Mouse (Mus musculus): ENCODE measurements around the gene Ccdc30.
A peak's percentile ranks its signal among the peaks of the same experiment; 100 is the strongest.

Ccdc30 gene

DNA sequence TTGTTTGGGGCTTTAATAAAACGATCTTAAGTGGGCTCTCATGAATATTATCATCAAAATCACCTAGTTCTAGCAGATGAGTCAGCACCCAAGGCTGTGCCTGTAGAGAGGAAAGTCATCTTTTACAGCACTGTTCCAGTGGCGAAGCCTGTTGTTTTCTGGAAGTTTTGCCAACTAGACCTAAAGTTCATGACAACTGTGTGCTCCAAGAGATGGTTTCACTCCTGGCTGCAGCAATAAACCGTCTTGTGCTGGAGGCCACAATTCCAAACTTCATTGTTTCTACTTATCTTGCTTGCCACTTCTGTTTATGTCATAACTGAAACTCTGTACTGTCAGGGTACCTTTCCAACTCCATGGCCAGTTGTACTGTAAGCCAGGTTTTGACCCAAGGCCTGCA is 1.9 kb upstream of the Ccdc30 start:
- DNase-seq (ENCODE audit: low spot score) = no peak

DNA sequence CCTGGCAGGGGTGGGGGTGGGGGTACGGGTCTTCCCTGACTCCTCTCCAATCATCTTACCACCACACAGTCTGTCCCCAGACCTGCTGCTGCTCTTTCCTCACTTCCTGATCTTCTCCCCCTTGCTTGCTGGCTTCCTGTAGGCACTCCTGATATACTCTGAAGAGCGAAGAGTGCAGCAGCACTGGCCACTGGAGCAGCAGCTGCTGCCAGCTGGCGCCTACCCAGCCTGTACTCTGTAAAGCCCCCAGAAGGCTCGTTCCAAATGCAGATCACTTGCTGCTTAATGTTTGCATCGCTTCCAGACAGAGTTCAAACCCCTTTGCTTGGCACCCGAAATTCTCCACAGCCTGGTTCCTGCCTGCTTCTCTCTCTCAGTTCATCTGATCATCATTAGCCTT is 2.5 kb downstream of the Ccdc30 start:
- no peak for DNase-seq (ENCODE audit: low spot score)

DNA sequence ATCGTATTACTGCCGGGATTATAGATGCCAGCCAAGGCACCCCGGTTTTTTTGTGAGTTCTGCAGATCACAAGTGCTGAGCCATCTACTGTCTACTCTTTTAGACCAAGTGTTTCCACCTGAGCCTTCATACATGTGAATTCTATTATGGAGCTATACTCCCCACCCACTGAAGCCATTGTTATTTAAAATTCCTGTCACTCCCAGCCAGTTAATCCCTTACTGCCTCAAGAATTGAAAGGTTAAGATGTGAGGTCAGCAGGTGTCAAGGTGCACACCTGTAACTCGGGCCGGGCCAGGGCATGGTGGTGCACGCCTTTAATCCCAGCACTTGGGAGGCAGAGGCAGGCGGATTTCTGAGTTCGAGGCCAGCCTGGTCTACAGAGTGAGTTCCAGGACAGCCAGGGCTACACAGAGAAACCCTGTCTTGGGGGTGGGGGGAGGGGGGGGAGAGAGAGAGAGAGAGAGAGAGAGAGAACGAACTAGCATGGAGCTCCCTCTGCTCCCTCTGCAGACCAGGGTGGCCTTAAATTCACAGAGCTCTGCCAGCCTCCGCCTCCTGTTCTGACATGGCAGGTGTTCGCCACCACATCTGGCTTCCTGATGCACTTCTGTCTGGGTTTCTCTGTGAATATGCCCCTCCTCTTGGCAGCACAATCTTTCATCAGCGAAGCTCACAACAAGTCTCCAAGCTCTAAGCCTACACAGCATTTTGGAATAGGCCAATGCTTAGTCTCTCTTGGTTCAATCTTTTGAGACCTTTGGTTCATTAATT is 3.3 kb downstream of the Ccdc30 start:
- DNase-seq (ENCODE audit: low spot score) = no peak

DNA sequence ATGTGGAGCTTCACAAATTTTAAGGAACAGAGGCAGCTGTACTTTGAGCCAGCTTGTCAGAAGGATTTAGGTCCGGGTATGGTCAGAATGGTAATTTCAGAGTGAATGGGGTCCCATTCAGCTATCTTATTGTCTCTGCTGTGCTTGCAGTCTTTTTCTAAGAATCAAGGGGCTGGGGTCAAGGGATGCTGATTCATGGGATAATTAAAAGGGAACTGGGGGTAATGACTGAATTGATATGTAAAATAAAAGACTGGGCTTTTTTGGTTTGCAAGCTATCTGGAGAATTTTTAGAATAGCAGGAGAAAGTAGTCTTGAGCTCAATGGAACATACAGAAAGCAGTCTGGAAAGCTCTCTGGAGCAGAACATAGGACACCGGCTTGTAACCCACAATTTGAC is 11.9 kb downstream of the Ccdc30 start:
- DNase-seq (ENCODE audit: low spot score) = no peak

DNA sequence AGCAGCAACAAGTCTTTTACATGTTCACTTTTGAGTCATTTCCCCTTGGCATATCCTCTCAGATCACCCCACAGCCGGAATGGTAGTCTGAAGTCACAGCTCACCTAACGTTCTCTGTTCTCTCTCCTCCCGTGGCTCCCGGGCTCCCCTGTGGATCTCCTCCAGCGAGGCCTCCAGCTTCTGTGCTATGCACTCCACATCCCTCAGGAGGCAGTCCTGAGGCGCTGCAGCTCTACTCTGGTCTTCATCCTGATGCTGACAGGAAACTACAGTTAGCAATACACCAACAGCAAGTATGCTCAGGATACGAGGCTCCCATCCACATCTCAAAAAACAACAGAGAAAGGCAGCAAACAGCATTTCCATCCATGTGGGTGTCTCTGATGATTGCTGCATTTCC is 14.4 kb downstream of the Ccdc30 start:
- no peak for DNase-seq (ENCODE audit: low spot score)

DNA sequence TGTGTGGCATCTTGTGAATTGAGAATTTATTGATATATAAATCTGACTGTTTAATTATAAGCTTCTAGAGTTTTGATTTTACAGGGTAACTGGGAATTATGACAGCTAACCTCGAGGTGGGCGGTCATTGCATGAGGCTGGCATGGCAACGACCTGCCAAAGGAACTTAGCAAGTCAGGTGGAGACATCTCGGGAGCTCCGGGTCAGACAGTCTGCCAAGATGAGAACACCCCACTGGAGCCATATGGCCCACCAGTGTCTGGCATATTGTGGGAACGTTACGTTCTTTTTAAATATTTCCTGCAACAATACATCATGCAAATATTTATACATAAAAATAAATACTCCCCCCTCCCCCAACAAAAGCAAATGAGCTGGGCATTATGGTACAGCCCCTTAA is 16.6 kb downstream of the Ccdc30 start:
- no peak for DNase-seq (ENCODE audit: low spot score)

DNA sequence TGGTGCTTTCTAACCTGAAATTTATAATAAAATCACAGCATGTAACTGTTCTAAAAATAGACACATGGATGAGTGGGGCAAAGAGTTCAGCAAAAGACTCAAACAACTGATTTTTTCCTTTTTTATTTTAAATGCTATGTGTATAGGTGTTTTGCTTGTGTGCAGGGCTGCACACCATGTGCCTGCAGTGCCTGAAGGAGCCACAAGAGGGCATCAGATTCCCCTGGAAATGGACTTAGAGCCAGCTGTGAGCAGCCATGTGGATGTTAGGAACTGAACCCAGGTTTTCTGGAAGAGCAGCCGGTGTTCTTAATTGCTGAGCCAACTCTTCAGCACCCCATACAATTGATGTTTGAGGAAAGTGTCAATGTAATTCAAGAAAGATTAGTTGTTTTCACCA is 25.0 kb downstream of the Ccdc30 start:
- no peak for DNase-seq (ENCODE audit: low spot score)

DNA sequence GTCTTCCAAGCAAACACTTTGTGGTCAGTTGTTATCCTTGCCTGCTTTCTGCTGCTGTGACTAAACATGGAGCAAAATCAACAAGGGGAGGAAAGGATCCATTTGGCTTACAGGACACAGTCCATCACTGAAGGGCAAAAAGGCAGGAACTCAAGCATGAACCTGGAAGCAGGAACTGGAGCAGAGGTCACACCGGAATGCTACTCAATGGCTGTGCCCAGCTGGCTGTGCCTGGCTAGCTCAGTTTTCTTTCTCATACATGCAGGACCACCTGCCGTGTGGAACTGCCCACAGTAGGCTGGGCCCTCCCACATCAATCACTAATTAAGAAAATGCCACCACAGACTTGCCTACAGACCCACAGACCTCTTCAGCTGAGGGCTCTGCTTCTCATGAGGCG is 26.1 kb downstream of the Ccdc30 start:
- DNase-seq (ENCODE audit: low spot score) = no peak

DNA sequence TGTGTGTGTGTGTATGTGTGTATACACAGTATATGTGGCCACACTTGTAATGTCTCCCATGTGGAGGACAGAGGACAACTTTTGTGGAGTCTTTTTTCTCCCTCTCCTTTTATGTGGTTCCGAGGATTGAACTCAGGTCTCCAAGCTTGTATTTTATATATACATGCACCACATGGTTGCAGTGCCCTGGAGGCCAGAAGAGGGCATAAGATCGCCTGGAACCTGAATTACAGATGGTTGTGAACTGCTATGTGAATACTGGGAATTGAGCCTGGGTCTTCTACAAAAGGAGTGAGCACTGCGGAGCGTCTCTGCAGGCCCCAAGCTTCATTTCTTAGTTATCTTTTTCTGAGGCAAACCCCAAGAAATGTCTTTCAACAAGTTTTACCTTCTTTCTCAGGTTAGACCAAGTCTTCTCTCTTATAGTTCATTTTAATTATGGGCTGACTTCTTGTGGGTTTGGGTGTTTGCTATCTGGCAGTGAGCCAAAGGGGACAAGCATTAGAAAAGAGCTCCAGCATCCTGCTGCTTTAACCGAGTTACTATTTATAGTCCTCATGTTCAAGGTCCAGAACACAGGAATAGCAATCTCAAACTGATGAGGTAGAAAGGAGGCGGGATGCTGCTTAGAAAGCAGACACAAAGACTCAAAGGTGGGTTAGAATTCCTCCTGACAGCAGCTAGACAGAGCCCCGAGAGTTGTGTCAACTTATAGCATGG is 33.7 kb downstream of the Ccdc30 start:
- no peak for DNase-seq (ENCODE audit: low spot score)

DNA sequence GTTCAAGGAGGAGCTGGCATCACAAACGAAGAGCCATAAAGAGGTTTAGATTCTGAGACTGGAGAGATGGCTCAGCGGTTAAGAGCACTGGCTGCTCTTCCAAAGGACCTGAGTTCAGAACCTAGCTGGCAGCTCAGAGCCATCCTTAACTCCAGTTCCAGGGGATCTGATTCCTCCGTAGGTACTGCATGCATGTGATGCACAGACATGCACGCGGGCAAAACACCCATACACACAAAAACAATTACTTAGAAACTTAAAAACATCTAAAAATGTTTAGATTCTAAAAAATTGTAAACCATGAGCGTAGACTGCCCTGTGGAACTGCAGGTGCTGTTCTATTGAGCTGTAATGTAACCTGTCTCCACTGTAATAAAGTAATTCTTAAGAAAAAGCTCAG is 45.9 kb downstream of the Ccdc30 start:
- DNase-seq (ENCODE audit: low spot score) = no peak

DNA sequence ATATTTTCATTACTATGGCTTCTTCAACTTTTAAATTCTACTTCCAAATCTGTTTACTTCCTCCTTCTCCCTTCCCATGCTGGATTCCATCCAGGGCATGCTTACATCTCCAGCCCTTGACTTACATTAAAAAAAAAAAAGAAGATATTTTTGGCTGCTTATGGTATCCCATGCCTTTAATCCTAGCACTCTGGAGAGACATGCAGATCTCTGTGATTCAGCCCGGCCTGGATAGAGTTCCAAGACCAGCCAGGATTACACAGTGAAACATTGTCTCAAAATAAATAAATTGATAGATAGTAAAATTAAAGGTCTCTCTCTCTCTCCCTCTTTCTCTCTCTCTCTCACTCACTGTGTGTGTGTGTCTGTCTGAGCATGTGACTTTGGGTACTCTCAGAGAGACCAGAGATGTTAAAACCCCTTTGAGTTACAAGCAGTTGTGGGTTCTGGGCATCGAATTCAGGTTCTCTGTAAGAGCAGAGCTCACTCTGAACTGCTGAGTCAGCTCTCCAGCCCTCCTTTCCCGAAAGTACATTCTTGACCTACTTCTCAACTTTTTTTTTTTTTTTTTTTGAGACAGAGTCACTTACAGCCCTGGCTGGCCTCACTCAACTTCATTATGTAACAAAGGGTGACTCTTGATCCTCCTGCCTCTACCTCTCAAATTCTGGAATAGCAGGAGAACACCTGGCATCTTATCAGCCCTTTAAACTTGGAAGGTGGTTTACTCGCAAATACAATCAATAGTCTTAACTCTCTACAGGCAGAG is 48.4 kb downstream of the Ccdc30 start:
- DNase-seq (ENCODE audit: low spot score) = no peak

DNA sequence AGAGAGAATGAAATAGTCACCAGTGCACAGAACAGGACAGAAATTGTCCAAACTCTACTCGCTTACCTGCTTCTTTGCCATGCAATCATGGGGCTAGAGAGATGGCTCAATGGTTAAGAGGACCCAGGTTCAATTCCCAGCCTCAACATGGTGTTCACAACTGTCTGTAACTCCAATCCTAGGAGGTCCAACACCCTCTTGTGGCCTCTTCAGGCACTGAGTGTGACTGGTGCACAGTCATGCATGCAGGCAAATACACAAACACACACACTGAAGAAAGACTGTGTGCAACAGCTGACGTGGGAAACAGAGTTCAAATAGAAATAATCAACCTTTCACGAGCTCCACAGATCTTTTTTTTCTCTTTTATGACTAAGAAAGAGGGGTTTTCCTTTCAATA is 53.1 kb downstream of the Ccdc30 start:
- no peak for DNase-seq (ENCODE audit: low spot score)

DNA sequence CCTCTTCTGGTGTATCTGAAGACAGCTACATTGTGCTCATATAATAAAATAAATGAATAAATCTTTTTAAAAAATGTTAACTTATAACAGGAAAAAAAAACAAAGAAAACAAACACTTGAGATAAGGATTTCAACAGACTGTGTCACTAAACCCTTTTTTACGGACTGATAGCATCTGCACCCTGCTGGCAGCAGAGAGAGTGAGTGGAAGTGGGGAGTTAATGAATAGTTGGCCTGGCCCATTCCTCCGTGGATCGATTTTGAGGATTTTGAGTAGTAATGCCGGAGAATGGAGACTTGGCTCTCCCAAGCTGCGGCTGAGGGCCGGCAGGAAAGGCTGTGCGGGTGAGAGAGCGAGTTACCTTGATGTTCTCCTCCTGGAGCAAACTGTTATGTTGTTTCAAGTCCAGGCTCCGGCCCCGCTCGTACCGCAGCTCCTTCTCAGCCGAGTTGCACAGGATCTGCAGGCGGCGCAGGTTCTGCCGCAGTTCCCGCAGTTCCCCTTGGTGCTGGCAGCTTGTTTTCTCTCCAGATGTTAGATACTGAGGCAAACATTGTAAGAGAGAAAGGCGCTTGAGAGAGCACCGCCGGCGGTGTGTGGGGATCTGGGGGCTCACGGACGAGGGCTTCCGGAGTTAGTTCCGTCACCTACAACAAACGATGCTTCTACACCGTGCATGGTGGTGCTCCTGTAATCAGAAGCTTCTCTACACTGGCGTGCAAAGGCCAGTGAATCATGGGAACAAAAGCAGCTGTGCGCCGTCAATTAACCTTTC is 55.9 kb downstream of the Ccdc30 start:
- no peak for DNase-seq (ENCODE audit: low spot score)

DNA sequence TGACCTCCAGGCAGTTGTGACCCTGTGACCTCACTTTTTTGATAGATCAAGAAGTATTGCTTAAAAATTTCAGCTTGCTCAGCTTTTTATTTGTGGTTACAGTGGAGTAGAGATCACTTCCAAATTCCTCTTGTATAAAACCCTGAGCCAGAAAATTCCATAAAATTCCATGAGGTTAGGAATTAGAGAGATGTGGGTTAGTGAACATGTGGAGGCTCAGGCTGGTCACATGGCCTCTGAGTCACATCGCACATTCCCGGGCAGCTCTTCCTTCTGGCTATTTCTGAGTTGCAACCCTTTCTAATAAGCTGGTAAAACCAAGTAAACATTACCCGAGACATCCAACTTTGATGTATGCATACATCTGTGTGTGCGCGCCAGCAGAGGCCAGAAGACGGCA is 69.8 kb downstream of the Ccdc30 start:
- DNase-seq (ENCODE audit: low spot score) = no peak

DNA sequence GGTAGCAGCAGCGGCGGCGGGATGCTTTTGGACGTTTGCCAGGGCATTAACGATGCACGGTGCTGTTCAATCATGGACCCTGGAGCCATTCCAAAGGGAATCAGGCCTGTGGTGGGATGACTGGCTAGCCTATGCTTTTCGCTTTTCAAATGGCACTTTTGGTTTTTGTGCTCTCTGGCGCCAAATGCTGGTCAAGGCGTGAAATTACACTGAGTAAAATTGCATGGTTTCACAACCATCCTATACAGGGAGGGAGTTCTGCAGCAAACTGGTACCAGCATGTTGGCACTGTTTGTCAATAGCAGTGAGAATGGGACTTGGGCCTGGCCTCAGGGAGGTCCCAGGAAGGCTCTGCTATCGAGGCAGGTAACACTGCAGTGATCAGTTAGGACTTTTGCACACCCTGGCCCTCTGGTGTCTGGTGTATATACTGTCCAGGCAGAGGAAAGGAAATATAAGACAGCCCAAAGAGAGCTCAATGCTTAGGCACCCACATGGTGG is 76.4 kb downstream of the Ccdc30 start:
- no peak for DNase-seq (ENCODE audit: low spot score)

DNA sequence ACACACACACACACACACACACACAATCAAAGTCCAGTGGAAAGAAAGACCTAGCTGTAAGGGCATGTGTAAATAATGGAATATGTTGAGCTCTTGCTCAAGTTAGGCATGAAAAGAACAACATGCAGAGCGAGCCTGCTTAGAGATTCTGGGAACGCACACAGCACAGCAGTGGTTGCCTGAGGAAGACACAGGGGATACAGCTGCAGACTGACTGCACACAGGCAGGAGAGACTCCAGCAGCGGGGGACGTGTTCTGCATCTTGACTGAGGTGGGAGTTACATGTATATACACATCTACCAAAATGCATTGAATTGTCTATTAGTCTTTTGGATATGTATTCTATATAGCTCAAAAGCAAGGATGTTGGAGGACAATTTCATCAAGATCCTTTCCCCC is 76.9 kb downstream of the Ccdc30 start:
- no peak for DNase-seq (ENCODE audit: low spot score)

DNA sequence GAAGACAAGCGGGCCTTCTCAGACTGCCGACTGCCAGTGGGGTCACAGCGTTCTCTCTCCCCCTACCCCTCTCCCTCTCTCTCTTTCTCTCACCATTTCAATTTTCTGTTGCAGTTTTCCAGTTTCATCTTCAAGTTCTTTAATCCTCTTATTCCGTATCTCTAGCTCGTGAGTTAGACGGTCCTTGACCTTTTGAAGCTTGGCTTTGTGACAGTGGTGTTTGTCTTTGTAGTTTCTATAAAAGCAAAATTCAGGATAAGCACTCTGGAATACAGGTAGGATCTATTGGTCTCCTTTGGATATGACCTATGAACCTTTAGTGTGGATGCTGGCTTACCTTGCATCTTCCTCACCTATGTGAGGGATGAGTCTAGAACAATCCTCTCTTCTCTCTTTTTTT is 81.8 kb downstream of the Ccdc30 start:
- no peak for DNase-seq (ENCODE audit: low spot score)

DNA sequence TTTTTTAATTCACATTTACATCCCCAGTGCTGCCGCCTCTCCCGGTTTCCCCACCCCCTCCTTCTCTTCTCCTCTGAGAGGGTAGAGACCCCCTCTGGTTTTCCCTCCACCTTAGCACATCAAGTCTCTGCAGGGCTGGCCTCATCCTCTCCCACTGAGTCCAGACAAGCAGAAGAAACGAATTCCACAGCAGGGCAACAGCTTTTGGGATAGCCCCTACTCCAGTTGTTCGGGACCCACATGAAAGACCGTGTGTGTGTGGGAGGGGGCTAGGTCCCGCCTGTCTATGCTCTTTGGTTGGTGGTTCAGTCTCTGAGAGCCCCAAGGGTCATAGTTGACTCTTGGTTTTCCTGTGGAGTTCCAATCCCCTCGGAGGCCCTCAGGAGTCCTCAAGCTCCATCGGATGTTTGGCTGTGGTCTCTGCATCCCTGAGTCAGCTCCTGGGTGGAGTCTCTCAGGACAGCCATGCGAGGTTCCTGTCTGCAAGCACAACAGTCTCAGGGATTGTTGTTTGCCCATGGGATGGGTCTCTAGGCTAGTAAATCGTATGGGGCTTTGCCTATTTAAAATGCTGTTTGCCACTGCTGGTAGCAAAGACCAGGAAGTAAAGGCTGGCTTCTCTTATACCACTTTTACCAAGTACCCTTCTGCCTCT is 94.3 kb downstream of the Ccdc30 start:
- no peak for DNase-seq (ENCODE audit: low spot score)

DNA sequence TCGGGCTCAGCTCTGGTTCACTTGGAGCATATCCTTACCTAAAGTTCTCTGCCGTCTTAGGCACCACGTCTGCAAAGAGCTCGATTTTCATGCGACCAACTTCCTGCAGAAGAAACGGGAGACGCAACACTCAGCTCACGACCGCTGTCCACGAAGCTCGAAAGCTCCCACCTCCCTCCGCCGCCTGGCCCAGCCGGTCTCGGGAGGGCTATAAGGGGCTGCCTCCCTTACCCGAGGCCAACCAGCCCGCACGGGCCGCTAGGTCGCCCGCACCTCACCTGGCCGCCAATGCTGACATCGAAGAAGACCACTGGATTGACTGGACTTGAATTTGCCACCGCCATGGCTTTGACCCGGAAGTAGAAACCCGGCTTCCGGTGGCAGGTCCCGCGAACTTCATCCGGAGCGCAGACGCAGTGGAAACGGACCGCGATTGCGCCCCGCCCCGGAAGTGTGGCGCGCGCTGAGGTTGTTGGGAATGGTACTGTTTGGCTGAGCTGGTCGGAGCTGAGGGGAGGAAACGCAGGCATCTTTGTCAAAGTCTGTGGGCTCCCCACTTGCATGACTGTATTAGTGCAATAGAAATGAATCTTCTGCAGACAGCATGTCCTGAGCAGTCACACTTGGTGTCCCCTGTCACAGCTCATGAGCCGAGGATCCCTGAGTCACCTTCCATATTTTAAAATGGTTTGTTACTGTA is 95.0 kb downstream of the Ccdc30 start, which contains the start of gene Ppih:
Ppih (minus strand) TSS at position 416 of the 700 bp plus-strand sequence.
- DNase-seq (ENCODE audit: low spot score) = peak; percentile 83

DNA sequence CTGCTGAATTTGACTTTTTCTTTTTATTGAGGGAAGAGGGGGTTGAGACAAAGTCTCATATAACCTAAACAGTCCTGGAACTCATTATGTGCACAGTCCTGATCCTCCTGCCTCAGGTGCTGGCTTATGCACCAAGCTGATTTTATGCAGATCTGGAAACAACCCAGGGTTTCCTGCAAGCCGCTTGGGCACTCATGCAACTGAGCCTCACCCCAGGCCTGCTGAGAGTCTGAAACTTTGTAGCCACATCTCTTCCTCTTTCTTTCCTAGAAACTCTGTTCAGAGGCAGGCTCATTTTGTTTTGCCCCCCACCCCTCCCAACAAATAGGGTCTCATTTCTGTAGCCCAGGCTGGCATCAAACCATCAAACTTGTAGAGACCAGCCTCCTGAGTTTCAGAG is 101.6 kb downstream of the Ccdc30 start:
- no peak for DNase-seq (ENCODE audit: low spot score)

DNA sequence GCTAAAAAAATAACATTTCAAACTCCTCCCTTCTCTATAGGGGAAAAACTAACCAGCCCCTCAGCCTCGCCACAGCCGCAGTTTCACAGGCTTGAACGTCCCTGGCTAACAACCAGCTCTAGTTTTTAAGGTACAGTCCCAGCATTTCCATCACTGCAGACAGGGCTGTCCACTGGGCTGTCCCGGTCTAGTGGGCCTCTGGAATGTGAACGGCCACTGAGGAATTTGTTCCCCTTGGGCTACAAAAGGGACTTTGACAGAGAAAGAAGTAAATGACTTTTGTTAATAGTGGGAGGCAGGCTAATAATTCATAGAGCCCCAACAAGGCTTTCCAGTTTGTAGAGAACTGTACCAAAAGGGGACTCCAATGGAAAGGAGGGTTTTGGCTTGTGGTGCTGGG is 109.9 kb downstream of the Ccdc30 start:
- DNase-seq (ENCODE audit: low spot score) = no peak
